Mouse (Mus musculus) embryonic facial prominence, embryonic 14.5 days (tissue): ENCODE data around the gene Nup155. TPM values are rescaled to one million over a fixed set of nuclear protein-coding genes. Genes with fewer than 3 reads are reported as not detected.
"Not testable (repeated sequence)": the region's sequence is repeated elsewhere in the genome, so short reads cannot be mapped to it uniquely, and the experiment has no call there.

ENCODE experiments used
- ATAC-seq: fragments of 200-750 bp; cut with Nextera tagmentation; 2 replicates; pipeline ENCODE4 v1.8.0; 2017; ENCODE audit warnings: low read depth, moderate number of reproducible peaks, moderate TSS enrichment
- DNase-seq: peaks from one replicate; pipeline ENCODE4 v3.0.0-alpha.2; 2015; ENCODE audit warnings: low spot score
- H3K27ac ChIP-seq: fragments of 300-500 bp; sonication (generic); replicated peaks from 2 replicates; pipeline ENCODE4 v1.5.1; 2014; ENCODE audit warnings: low read depth, mild to moderate bottlenecking, low read length, moderate library complexity
- H3K27me3 ChIP-seq: fragments of 300-500 bp; sonication (generic); replicated peaks from 2 replicates; pipeline ENCODE4 v1.6.1; 2014; ENCODE audit warnings: low read length; ENCODE audit not compliant: control insufficient read depth, insufficient read depth
- H3K36me3 ChIP-seq: fragments of 300-500 bp; sonication (generic); 2 replicates; pipeline ENCODE4 v1.6.1; 2014; ENCODE audit warnings: low read length, mixed read lengths; ENCODE audit not compliant: control insufficient read depth, insufficient read depth
- H3K4me1 ChIP-seq: fragments of 300-500 bp; sonication (generic); 2 replicates; pipeline ENCODE4 v1.6.1; 2014; ENCODE audit warnings: antibody characterized with exemption, low read length; ENCODE audit not compliant: control insufficient read depth, insufficient read depth
- H3K4me2 ChIP-seq: fragments of 300-500 bp; sonication (generic); 2 replicates; pipeline ENCODE4 v1.6.1; 2014; ENCODE audit warnings: low read depth, mild to moderate bottlenecking, low read length, moderate library complexity, mixed read lengths
- H3K4me3 ChIP-seq: fragments of 300-500 bp; sonication (generic); 2 replicates; pipeline ENCODE4 v1.5.1; 2014; ENCODE audit warnings: low read depth, mild to moderate bottlenecking, low read length
- H3K9ac ChIP-seq: fragments of 300-500 bp; sonication (generic); 2 replicates; pipeline ENCODE4 v1.6.1; 2014; ENCODE audit warnings: low read depth, mild to moderate bottlenecking, low read length, moderate library complexity, mixed read lengths
- H3K9me3 ChIP-seq: fragments of 300-500 bp; sonication (generic); 2 replicates; pipeline ENCODE4 v1.6.1; 2016; ENCODE audit warnings: low read length; ENCODE audit not compliant: control insufficient read depth
- WGBS: fragments of 180-500 bp; shearing (Covaris S2); extraction: QIAGEN DNeasy Blood & Tissue Kit; methylation state at CpG from one replicate; pipeline ENCODE4 v1.1.7; 2014; 5-methylcytosine and 5-hydroxymethylcytosine counted together
- polyA plus RNA-seq: library from polyadenylated mRNA; unstranded; fragments of >200 nt; fragmentation: Nextera tagmentation; extraction: Ambion mirVana; gene quantifications from 2 replicates; pipeline ENCODE4 v1.2.1, GENCODE M21; 2014

Gene Nup155
- polyA plus RNA-seq, 1 experiment from 2014 or later = 15.9 TPM

DNA sequence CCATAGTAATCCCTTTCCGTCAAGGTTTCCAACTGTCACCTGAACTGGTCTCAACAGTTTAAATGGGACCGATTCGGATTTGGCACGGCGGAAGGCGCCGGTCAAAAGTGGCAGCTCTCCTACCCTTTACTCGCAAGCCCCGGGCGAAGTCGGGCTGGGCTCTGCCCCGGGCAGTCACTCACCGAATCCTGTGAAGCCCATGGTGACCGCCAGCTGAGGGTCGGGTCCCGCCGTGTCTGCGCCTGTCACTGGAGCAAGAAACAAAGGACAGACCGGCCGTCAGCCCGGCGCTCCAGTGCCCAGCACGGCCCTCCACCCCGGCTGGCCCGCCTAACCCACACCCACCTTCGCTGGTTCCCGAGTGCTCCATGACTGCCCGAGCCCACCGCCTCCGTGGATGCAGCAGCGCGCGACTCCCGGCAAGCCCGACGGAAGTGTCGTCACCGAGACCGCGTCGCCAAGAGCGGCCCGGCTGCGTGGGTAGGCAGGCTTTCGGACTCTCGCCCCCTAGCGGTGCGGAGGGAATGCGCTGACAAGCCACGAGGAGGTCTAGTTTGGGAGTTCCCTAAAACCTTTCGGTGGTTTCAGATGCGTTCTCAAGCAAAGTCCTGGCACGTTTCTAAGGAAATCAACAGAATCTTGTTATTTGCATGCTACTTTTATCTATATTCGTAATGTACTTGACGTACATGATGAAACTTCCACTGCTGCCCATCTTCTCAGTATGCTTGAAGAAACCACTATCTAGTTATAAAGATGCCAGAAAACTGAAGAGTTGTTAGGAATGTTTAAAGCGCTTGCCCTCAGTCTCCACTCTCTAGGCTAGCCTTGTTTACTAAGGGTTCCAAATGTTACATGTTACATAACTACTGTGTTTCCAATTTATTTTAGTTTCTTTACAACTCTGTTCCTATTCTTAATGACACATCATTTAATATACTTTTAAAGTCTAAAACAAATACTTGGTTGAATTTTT lies 10.0 kb upstream of the Nup155 start, which contains the start of gene Wdr70:
Gene Wdr70, minus strand, starts transcription at position 436 of the 976 bp plus-strand sequence.
- 2% methylated on average over 48 of the region's 56 CpGs for WGBS
- DNase-seq = peak; percentile 96
- no peak within 1 kb of the TSS; the same call in 1 of the 2 replicates for H3K27ac ChIP-seq

DNA sequence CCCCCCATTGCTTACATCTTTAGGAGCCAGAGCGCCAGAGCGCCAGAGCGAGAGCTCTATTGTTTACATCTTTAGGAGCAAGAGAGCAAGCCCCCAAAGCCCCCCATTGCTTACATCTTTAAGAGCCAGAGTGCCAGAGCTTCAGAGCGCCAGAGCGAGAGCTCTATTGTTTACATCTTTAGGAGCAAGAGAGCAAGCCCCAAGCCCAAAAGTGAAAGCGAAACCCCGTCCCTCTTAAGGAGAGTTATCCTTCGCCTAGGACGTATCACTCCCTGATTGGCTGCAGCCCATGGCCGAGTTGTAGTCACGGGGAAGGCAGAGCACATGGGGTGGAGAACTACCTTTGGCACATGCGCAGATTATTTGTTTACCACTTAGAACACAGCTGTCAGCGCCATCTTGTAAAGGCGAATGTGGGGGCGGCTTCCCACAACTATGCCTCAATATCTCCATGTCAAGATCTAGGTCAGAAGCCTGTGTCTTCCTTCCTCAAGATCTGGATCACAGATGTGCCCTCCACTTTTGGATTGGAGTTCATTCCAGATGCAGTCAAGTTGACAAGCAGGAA lies 7.0 kb upstream of the Nup155 start:
- H3K9me3 ChIP-seq, H3K27ac ChIP-seq, H3K4me1 ChIP-seq, H3K4me3 ChIP-seq, H3K9ac ChIP-seq, H3K27me3 ChIP-seq, DNase-seq, H3K4me2 ChIP-seq, ATAC-seq, H3K36me3 ChIP-seq: not testable (repeated sequence)
- WGBS = 88% methylated on average over 13 of the region's 15 CpGs

More for the DNA sequence above, 10.0 kb upstream of the Nup155 start, which contains the start of gene Wdr70:
- Histone ChIP-seq H3K4me2 (peak within 1 kb of the TSS; percentile 62), H3K4me1 (peaks cover 4% of the 10 kb centered on the region; the same call in 1 of the 2 replicates), H3K36me3 (peaks cover 18% of the 10 kb centered on the region; the same call in 1 of the 2 replicates), H3K9me3 (no peaks in the 10 kb centered on the region), H3K9ac (peak within 1 kb of the TSS; percentile 93), H3K4me3 (peak within 1 kb of the TSS; percentile 88), H3K27me3 (no peaks in the 10 kb centered on the region)
- peak; percentile 97 for ATAC-seq

DNA sequence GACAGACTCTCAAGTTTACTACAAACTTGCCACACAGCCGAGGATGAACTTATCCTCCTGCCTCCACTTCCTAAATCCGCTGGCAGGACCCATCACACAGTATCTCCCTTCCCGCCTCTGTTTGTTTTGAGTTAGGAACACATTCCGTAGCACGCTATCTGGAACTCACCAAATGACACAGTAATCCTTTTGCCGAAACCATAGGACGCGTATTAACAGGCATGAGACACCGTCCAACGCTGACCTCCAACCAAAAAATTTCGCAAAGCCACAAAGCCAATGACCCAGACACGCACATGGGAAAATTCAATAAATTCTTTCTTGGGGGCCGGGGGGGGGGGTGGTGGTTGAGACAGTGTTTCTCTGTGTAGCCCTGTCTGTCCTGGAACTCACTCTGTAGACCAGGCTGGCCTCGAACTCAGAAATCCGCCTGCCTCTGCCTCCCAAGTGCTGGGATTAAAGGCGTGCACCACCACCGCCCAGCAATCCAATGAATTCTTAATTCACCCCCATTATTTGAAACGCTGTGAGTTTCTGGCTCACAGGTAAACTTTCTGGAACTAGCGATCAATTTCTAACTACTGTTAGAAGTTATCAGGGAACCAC lies 610 bp upstream of the Nup155 start:
- H3K4me2 ChIP-seq = peak overlapping the region; percentile 61
- ATAC-seq (no peak; the same call in 1 of the 2 replicates), DNase-seq (no peak)
- peaks cover 8% of the 10 kb centered on the region for H3K4me1 ChIP-seq
- H3K4me3 ChIP-seq = peak overlapping the region; percentile 85
- peak overlapping the region; percentile 66 for H3K27ac ChIP-seq
- peaks cover 19% of the 10 kb centered on the region for H3K36me3 ChIP-seq
- peak overlapping the region; percentile 90 for H3K9ac ChIP-seq
- H3K27me3 ChIP-seq = no peaks in the 10 kb centered on the region
- no peaks in the 10 kb centered on the region for H3K9me3 ChIP-seq
- 58% methylated on average over 19 of the region's 19 CpGs for WGBS

DNA sequence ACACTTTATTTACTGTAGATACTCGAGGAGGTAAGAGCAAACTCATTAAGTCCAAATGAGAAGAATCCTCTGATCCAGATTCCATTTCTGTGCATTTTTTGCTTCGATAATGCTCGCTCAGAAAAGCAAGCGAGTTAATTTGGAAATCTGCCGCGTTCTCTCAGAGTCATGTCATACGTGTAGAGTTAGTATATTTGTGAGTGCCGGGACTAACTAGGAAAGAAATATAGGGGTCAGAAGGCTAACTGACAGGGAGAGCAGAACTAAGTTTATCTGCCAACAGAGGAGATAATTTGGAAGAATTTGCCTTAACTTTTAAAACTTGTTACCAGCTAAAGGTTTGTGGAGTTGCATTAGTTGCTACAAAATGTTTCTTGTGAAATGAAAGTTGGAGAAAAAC lies 709 bp downstream of the Nup155 start:
- Histone ChIP-seq H3K4me2 (peak overlapping the region; percentile 61), H3K4me1 (peaks cover 8% of the 10 kb centered on the region), H3K36me3 (peaks cover 30% of the 10 kb centered on the region), H3K27me3 (no peaks in the 10 kb centered on the region), H3K9ac (peak overlapping the region; percentile 90), H3K4me3 (peak overlapping the region; percentile 85), H3K9me3 (no peaks in the 10 kb centered on the region), H3K27ac (peak overlapping the region; percentile 66; the same call in 1 of the 2 replicates)
- DNase-seq (no peak), ATAC-seq (no peak)
- 3% methylated on average over 8 of the region's 8 CpGs for WGBS

DNA sequence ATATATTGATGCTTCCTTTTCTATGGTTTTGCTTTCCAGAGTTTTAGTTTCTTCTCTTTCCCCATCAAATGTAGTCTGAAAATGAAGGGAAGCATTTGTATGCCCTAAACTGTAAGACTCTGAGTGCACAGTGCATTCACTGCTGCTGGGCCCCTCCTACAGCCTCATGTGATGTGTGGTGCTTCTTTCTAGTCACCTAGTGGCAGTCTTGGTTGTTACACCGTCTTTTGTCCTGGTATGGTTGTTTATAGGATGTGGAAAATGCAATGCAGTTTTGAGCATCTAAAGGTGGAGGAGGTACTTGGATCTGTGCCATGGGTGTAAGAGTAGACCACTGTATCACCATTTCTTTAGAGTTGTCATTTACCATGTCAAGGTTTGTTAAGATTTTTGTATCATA lies 20.2 kb downstream of the Nup155 start:
- no peak overlapping the region for H3K4me3 ChIP-seq
- WGBS = 68% methylated on average over 1 of the region's 1 CpGs
- no peaks in the 10 kb centered on the region for H3K27me3 ChIP-seq
- DNase-seq (no peak), ATAC-seq (no peak)
- peaks cover 84% of the 10 kb centered on the region for H3K36me3 ChIP-seq
- no peak overlapping the region for H3K9ac ChIP-seq
- no peaks in the 10 kb centered on the region for H3K9me3 ChIP-seq
- no peaks in the 10 kb centered on the region for H3K4me1 ChIP-seq
- H3K4me2 ChIP-seq = no peak overlapping the region
- no peak overlapping the region for H3K27ac ChIP-seq

DNA sequence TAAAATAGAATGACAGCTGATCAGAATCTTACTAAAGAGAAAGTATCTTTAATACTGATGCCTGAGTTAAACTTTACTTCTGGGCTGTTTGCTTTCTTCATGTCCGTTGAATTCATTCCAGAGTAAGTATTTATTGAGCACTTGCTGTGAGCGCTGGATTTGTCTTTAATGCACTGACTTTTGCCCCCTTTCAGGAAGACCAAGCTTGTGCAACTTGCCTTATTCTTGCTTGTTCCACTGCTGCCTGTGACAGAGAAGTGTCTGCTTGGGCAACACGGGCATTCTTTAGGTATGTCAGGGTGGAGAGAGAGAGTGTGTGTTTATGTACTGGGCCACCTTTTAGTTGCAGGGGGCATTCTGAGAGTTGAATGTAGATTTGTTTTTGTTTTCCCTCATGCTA lies 22.2 kb downstream of the Nup155 start:
- H3K27me3 ChIP-seq = no peaks in the 10 kb centered on the region
- 94% methylated on average over 3 of the region's 3 CpGs for WGBS

DNA sequence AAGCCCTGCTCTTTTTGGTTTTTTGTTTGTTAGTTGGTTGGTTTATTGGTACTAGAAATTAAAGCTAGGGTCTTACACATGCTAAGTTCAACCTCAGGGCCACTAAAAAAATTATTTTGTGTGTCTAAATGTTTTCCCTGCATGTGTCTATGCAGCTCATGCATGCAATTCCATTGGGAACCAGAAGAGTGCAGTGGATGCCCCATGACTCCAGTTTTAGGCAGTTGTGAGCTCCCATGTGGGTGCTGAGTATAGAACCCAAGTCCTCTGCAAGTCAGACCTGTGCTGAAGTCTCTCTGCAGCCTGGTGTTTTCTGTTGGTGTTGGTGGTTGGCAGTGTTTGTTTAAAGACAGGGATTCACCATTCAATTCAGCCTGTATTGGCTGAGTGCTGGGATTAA lies 22.7 kb downstream of the Nup155 start:
- Histone ChIP-seq H3K4me1 (no peaks in the 10 kb centered on the region), H3K27me3 (no peaks in the 10 kb centered on the region), H3K9me3 (no peaks in the 10 kb centered on the region), H3K36me3 (peaks cover 95% of the 10 kb centered on the region), H3K27ac (no peak overlapping the region), H3K4me3 (no peak overlapping the region), H3K9ac (no peak overlapping the region), H3K4me2 (no peak overlapping the region)
- ATAC-seq (no peak), DNase-seq (no peak)

More for the DNA sequence above, 22.2 kb downstream of the Nup155 start:
- Histone ChIP-seq H3K27ac (no peak overlapping the region), H3K9ac (no peak overlapping the region), H3K4me2 (no peak overlapping the region), H3K4me1 (no peaks in the 10 kb centered on the region), H3K4me3 (no peak overlapping the region), H3K9me3 (no peaks in the 10 kb centered on the region), H3K36me3 (peaks cover 95% of the 10 kb centered on the region)
- ATAC-seq = no peak
- no peak for DNase-seq

DNA sequence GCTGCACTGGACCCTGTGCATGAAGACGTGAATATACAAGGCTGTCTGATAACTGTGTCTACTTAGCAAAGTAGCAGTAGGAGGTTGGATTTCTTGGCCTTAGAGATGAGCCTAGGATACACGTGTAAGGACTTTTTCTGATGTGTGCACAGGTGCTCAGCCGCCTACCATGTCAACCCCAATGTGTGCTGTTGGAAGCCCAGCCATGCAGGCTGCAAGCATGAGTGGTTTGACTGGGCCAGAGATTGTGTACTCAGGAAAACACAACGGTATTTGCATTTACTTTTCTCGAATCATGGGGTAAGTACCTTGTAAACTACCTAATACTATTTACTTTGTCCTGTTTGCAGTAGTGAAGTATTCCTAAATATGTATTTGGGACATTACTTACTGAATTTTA lies 26.5 kb downstream of the Nup155 start:
- ATAC-seq = no peak

More for the DNA sequence above, 26.5 kb downstream of the Nup155 start:
- DNase-seq = no peak
- no peak overlapping the region for H3K4me2 ChIP-seq
- H3K27ac ChIP-seq = no peak overlapping the region
- H3K27me3 ChIP-seq = no peaks in the 10 kb centered on the region
- no peaks in the 10 kb centered on the region for H3K4me1 ChIP-seq
- 92% methylated on average over 5 of the region's 5 CpGs for WGBS
- H3K36me3 ChIP-seq = peaks cover 96% of the 10 kb centered on the region
- no peak overlapping the region for H3K4me3 ChIP-seq
- H3K9me3 ChIP-seq = no peaks in the 10 kb centered on the region
- H3K9ac ChIP-seq = no peak overlapping the region
